Mouse (Mus musculus) hindbrain, embryonic 10.5 days (tissue): ENCODE measurements at regions not wholly inside any gene's neighbourhood (a gene's known extent, or its start where the extent isn't known, plus 50 kb on each side); places are given as distances from the start of the nearest gene placed in this dataset.
"Not testable (repeated sequence)": the region's sequence is repeated elsewhere in the genome, so short reads cannot be mapped to it uniquely, and the experiment has no call there.

Source experiments
- DNase-seq: peaks from one replicate; pipeline ENCODE4 v3.0.0-alpha.2; 2017; ENCODE audit warnings: low spot score
- H3K27ac ChIP-seq: fragments of 300-500 bp; sonication (generic); 2 replicates; pipeline ENCODE4 v1.5.1; 2016; ENCODE audit warnings: mild to moderate bottlenecking, moderate library complexity
- H3K27me3 ChIP-seq: fragments of 300-500 bp; sonication (generic); 2 replicates; pipeline ENCODE4 v1.6.1; 2016; ENCODE audit warnings: mild to moderate bottlenecking; ENCODE audit not compliant: poor library complexity, insufficient read depth, severe bottlenecking
- H3K36me3 ChIP-seq: fragments of 300-500 bp; sonication (generic); 2 replicates; pipeline ENCODE4 v1.6.1; 2016; ENCODE audit warnings: mild to moderate bottlenecking, moderate library complexity
- H3K4me1 ChIP-seq: fragments of 300-500 bp; sonication (generic); replicated peaks from 2 replicates; pipeline ENCODE4 v1.6.1; 2016; ENCODE audit warnings: mild to moderate bottlenecking
- H3K4me3 ChIP-seq: fragments of 300-500 bp; sonication (generic); 2 replicates; pipeline ENCODE4 v1.5.1; 2016; ENCODE audit warnings: mild to moderate bottlenecking, moderate library complexity
- H3K9me3 ChIP-seq: fragments of 300-500 bp; sonication (generic); 2 replicates; pipeline ENCODE4 v1.6.1; 2016; ENCODE audit warnings: mild to moderate bottlenecking, moderate library complexity
- WGBS: fragments of 180-500 bp; shearing (Covaris S2); methylation state at CpG from one replicate; pipeline ENCODE4 v1.1.7; 2016; 5-methylcytosine and 5-hydroxymethylcytosine counted together

GRCm38 (mm10) chrX:154717526-154717925 lies 138.4 kb upstream of the Samt2 start:
- 87% methylated on average over 10 of the region's 10 CpGs for WGBS
- not testable (repeated sequence) for H3K27ac ChIP-seq, H3K9me3 ChIP-seq, H3K27me3 ChIP-seq, H3K4me3 ChIP-seq, H3K4me1 ChIP-seq, DNase-seq, H3K36me3 ChIP-seq

- H3K27ac ChIP-seq, result no peak overlapping the region; the same call in 1 of the 2 replicates
- DNase-seq, result peak; percentile 3
- 45% methylated on average over 25 of the region's 27 CpGs for WGBS
Measured at GRCm38 (mm10) chrX:154713641-154714255, 134.6 kb upstream of the Samt2 start.

DNA sequence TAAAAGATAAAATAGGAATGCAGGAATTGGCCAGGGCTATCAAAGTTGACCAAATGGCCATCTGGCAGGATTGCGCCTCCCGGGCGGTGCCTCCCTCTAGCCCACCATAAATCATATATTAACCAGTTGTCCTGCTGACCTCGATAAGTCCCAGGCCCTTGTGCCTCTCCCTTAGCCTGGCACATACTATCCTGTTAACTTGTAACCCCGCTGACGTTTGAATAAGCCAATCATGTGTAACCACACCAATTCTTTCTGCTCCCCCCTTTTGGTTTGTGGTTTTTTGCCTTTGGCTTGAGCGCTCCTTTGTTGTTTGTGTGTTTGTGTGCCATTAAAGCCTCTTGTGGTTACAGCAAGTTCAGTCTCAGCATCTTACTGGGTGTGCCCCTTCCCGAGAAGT lies 133.4 kb upstream of the Samt2 start:
- H3K4me3 ChIP-seq, H3K9me3 ChIP-seq, H3K27me3 ChIP-seq, H3K4me1 ChIP-seq, H3K36me3 ChIP-seq, H3K27ac ChIP-seq, DNase-seq: not testable (repeated sequence)
- 87% methylated on average over 8 of the region's 8 CpGs for WGBS

More at GRCm38 (mm10) chrX:154713641-154714255, 134.6 kb upstream of the Samt2 start:
- Histone ChIP-seq H3K4me3 (peak overlapping the region; percentile 43), H3K27me3 (no peaks in the 10 kb centered on the region), H3K9me3 (peaks cover 6% of the 10 kb centered on the region; the same call in 1 of the 2 replicates), H3K36me3 (no peaks in the 10 kb centered on the region), H3K4me1 (no peaks in the 10 kb centered on the region)

GRCm38 (mm10) chrX:154670529-154670928 lies 91.4 kb upstream of the Samt2 start:
- H3K4me3 ChIP-seq, H3K4me1 ChIP-seq, DNase-seq, H3K9me3 ChIP-seq, H3K36me3 ChIP-seq, H3K27ac ChIP-seq, H3K27me3 ChIP-seq: not testable (repeated sequence)
- WGBS, result 98% methylated on average over 1 of the region's 2 CpGs
